Mouse (Mus musculus) neural tube, embryonic 12.5 days (tissue): Measurements from ENCODE around the gene Adrm1. TPM values are rescaled to one million over a fixed set of nuclear protein-coding genes. Genes with fewer than 3 reads are reported as not detected.

Experiments used
- ATAC-seq: fragments of 200-750 bp; cut with Nextera tagmentation; 2 replicates; pipeline ENCODE4 v1.8.0; 2017; ENCODE audit warnings: low read depth, mild to moderate bottlenecking, moderate TSS enrichment, moderate library complexity; ENCODE audit not compliant: low FRiP score
- H3K27ac ChIP-seq: fragments of 300-500 bp; sonication (generic); 2 replicates; pipeline ENCODE4 v1.5.1; 2016
- H3K27me3 ChIP-seq: fragments of 300-500 bp; sonication (generic); replicated peaks from 2 replicates; pipeline ENCODE4 v1.6.1; 2016; ENCODE audit warnings: mild to moderate bottlenecking
- H3K36me3 ChIP-seq: fragments of 300-500 bp; sonication (generic); 2 replicates; pipeline ENCODE4 v1.6.1; 2016; ENCODE audit warnings: mild to moderate bottlenecking
- H3K4me1 ChIP-seq: fragments of 300-500 bp; sonication (generic); 2 replicates; pipeline ENCODE4 v1.6.1; 2016
- H3K4me2 ChIP-seq: fragments of 300-500 bp; sonication (generic); replicated peaks from 2 replicates; pipeline ENCODE4 v1.6.1; 2016; ENCODE audit warnings: mild to moderate bottlenecking
- H3K4me3 ChIP-seq: fragments of 300-500 bp; sonication (generic); 2 replicates; pipeline ENCODE4 v1.5.1; 2016
- H3K9ac ChIP-seq: fragments of 300-500 bp; sonication (generic); 2 replicates; pipeline ENCODE4 v1.6.1; 2016; ENCODE audit warnings: mild to moderate bottlenecking
- H3K9me3 ChIP-seq: fragments of 300-500 bp; sonication (generic); 2 replicates; pipeline ENCODE4 v1.6.1; 2016; ENCODE audit warnings: mild to moderate bottlenecking
- WGBS: fragments of 180-500 bp; shearing (Covaris S2); methylation state at CpG from one replicate; pipeline ENCODE4 v1.1.7; 2016; 5-methylcytosine and 5-hydroxymethylcytosine counted together
- microRNA-seq: library from miRNA; unstranded; fragments of <30 nt; microRNA quantifications from one replicate; pipeline ENCODE4, GENCODE M21; 2017
- polyA plus RNA-seq: library from polyadenylated mRNA; unstranded; fragments of >200 nt; fragmentation: Nextera tagmentation; extraction: Ambion mirVana; gene quantifications from 2 replicates; pipeline ENCODE4 v1.2.1, GENCODE M21; 2016

The Adrm1 gene
- polyA plus RNA-seq, 1 experiment from 2014 or later, result 218 TPM

GRCm38 (mm10) chr2:180222250-180222649 is 51.0 kb downstream of the Adrm1 start:
- peaks cover 38% of the 10 kb centered on the region for H3K27me3 ChIP-seq
- H3K36me3 ChIP-seq, result no peaks in the 10 kb centered on the region
- peaks cover 42% of the 10 kb centered on the region for H3K4me1 ChIP-seq
- H3K4me3 ChIP-seq, result no peak overlapping the region
- no peak overlapping the region for H3K4me2 ChIP-seq
- ATAC-seq, result no peak
- WGBS, result 19% methylated on average over 6 of the region's 6 CpGs
- no peak overlapping the region for H3K27ac ChIP-seq
- H3K9me3 ChIP-seq, result no peaks in the 10 kb centered on the region
- no peak overlapping the region for H3K9ac ChIP-seq

- no peak overlapping the region for H3K27ac ChIP-seq
- peaks cover 55% of the 10 kb centered on the region for H3K4me1 ChIP-seq
- no peaks in the 10 kb centered on the region for H3K36me3 ChIP-seq
- ATAC-seq, result no peak
- H3K9me3 ChIP-seq, result no peaks in the 10 kb centered on the region
- 1% methylated on average over 13 of the region's 13 CpGs for WGBS
- H3K27me3 ChIP-seq, result peaks cover 38% of the 10 kb centered on the region
- H3K9ac ChIP-seq, result peak overlapping the region; percentile 60; the same call in 1 of the 2 replicates
- H3K4me3 ChIP-seq, result peak overlapping the region; percentile 57
- peak overlapping the region; percentile 100 for H3K4me2 ChIP-seq
These were observed 53.4 kb downstream of the Adrm1 start for GRCm38 (mm10) chr2:180224647-180225043.

- Histone ChIP-seq H3K9me3 (no peaks in the 10 kb centered on the region), H3K27ac (no peak overlapping the region), H3K9ac (peak overlapping the region; percentile 60), H3K36me3 (no peaks in the 10 kb centered on the region), H3K4me3 (peak overlapping the region; percentile 57), H3K4me1 (peaks cover 55% of the 10 kb centered on the region), H3K4me2 (peak overlapping the region; percentile 100), H3K27me3 (peaks cover 38% of the 10 kb centered on the region)
- WGBS, result under 1% methylated on average over 55 of the region's 55 CpGs
- peak; percentile 14 for ATAC-seq
These were observed 53.9 kb downstream of the Adrm1 start for GRCm38 (mm10) chr2:180225044-180225761.

Small RNA genes lying within 50 kb of the gene (microRNA-seq; reads per million reads assigned to microRNA genes)
- gene Mir7005, result not detected

Other genes starting within 250 kb of the Adrm1 start
- 4.1 and 4.7 TPM in 2 replicates for gene Taf4, start 194.8 kb upstream of the Adrm1 start, polyA plus RNA-seq
- 15.9 and 23.5 TPM in 2 replicates for gene Lsm14b, start 146.5 kb upstream of the Adrm1 start, polyA plus RNA-seq
- gene Psma7, start 129.1 kb upstream of the Adrm1 start, polyA plus RNA-seq, result 679 and 702 TPM in 2 replicates
- 33.8 and 34.1 TPM in 2 replicates for gene Ss18l1, start 129.0 kb upstream of the Adrm1 start, polyA plus RNA-seq
- gene Mtg2, start 100.9 kb upstream of the Adrm1 start, polyA plus RNA-seq, result 30.0 and 32.4 TPM in 2 replicates
- gene Hrh3, start 67.0 kb upstream of the Adrm1 start, polyA plus RNA-seq, result 2.8 and 3.4 TPM in 2 replicates
- 51.8 and 52.5 TPM in 2 replicates for gene Osbpl2, start 52.2 kb upstream of the Adrm1 start, polyA plus RNA-seq
- 2.8 and 2.9 TPM in 2 replicates for gene Lama5, start 54.4 kb downstream of the Adrm1 start, polyA plus RNA-seq
- gene Rps21, start 85.9 kb downstream of the Adrm1 start, polyA plus RNA-seq, result 430 and 468 TPM in 2 replicates
- 26.3 and 28.7 TPM in 2 replicates for gene Cables2, start 102.0 kb downstream of the Adrm1 start, polyA plus RNA-seq
- 0.13 TPM in 1 of 2 replicates, not detected in the other for gene Rbbp8nl, start 118.4 kb downstream of the Adrm1 start, polyA plus RNA-seq
- 0.08 TPM in 1 of 2 replicates, not detected in the other for gene Gata5, start 163.2 kb downstream of the Adrm1 start, polyA plus RNA-seq